Mouse (Mus musculus): Measurements from ENCODE around the gene Gm3404. TPM values are rescaled to one million over a fixed set of nuclear protein-coding genes. Genes with fewer than 3 reads are reported as not detected.
A peak's percentile ranks its signal among the peaks of the same experiment; 100 is the strongest.
"Not testable (repeated sequence)": the region's sequence is repeated elsewhere in the genome, so short reads cannot be mapped to it uniquely, and the experiment has no call there.

Gm3404 gene
- polyA plus RNA-seq, 1 experiment from 2014 or later: not detected

DNA sequence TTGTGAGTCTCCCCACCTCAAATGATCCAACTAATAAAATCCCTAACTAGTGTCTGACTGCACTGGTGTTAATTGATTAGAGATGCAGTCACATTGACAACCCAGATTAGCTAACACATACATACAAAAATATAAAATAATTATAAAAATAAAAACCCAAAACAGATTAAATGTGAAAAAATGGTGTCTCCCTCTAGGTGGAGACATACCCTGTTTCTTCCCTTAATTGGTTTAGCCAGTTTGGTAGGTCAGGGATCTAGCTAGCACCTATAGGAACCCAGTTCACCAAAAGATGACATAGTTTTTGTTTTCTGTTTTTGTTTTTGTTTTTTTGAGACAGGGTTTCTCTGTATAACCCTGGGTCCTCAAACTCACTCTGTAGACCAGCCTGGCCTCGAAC, 38.7 kb downstream of the Gm3404 start:
- Histone ChIP-seq H3K4me3 (ENCODE audit: low read depth, low read length) (no peak overlapping the region), H3K4me2 (ENCODE audit: low read depth, severe bottlenecking) (no peak overlapping the region), H3K36me3 (ENCODE audit: control insufficient read depth, insufficient read depth, low read length) (no peaks in the 10 kb centered on the region), H3K9me3 (ENCODE audit: control insufficient read depth, low read length) (no peaks in the 10 kb centered on the region), H3K4me1 (ENCODE audit: control insufficient read depth, insufficient read depth, low read length) (no peaks in the 10 kb centered on the region), H3K9ac (ENCODE audit: low read length) (no peak overlapping the region), H3K27me3 (ENCODE audit: control insufficient read depth, insufficient read depth, low read length) (no peaks in the 10 kb centered on the region), H3K27ac (replicated peaks; ENCODE audit: low read depth, low read length) (no peak overlapping the region)
- 79% methylated on average over 1 of the region's 1 CpGs for WGBS
- ATAC-seq (ENCODE audit: insufficient number of reproducible peaks, low FRiP score, low TSS enrichment, low read depth): no peak
- DNase-seq (ENCODE audit: low spot score): no peak

GRCm38 (mm10) chr5:146567054-146567453, 41.5 kb downstream of the Gm3404 start:
- H3K9me3 ChIP-seq (ENCODE audit: control insufficient read depth, low read length): no peaks in the 10 kb centered on the region
- DNase-seq (ENCODE audit: low spot score): peak; percentile 82

DNA sequence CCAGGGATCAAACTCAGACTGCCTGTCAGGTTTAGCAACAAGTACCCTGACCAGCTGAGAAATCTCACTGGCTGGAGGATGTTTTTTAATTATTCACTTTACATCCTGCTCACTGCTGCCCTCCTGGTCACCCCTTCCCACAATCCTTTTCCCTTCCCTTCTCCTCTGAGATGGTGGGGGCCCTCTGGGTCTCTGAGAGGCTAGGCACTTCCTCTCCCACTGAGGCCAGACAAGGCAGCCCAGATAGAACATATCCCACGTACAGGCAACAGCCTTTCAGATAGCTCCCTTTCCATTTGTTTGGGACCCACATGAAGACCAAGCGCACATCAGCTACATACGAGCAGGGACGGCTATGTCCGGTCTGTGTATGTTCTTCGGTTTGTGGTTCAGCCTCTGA, 44.6 kb downstream of the Gm3404 start:
- H3K36me3 ChIP-seq (ENCODE audit: control insufficient read depth, insufficient read depth, low read length); H3K4me1 ChIP-seq (ENCODE audit: control insufficient read depth, insufficient read depth, low read length); H3K9me3 ChIP-seq (ENCODE audit: control insufficient read depth, low read length); H3K9ac ChIP-seq (ENCODE audit: low read length); ATAC-seq (ENCODE audit: insufficient number of reproducible peaks, low FRiP score, low TSS enrichment, low read depth); DNase-seq (ENCODE audit: low spot score); H3K4me2 ChIP-seq (ENCODE audit: low read depth, severe bottlenecking); H3K27me3 ChIP-seq (ENCODE audit: control insufficient read depth, insufficient read depth, low read length); H3K4me3 ChIP-seq (ENCODE audit: low read depth, low read length); H3K27ac ChIP-seq (replicated peaks; ENCODE audit: low read depth, low read length): not testable (repeated sequence)
- WGBS: 76% methylated on average over 6 of the region's 6 CpGs

More at GRCm38 (mm10) chr5:146567054-146567453, 41.5 kb downstream of the Gm3404 start:
- WGBS: 60% methylated on average over 4 of the region's 4 CpGs
- H3K4me3 ChIP-seq (ENCODE audit: low read depth, low read length): no peak overlapping the region
- H3K4me1 ChIP-seq (ENCODE audit: control insufficient read depth, insufficient read depth, low read length): no peaks in the 10 kb centered on the region
- no peak for ATAC-seq (ENCODE audit: insufficient number of reproducible peaks, low FRiP score, low TSS enrichment, low read depth)
- H3K9ac ChIP-seq (ENCODE audit: low read length): no peak overlapping the region
- no peaks in the 10 kb centered on the region for H3K27me3 ChIP-seq (ENCODE audit: control insufficient read depth, insufficient read depth, low read length)
- no peaks in the 10 kb centered on the region for H3K36me3 ChIP-seq (ENCODE audit: control insufficient read depth, insufficient read depth, low read length)
- no peak overlapping the region for H3K27ac ChIP-seq (replicated peaks; ENCODE audit: low read depth, low read length)
- no peak overlapping the region for H3K4me2 ChIP-seq (ENCODE audit: low read depth, severe bottlenecking)

GRCm38 (mm10) chr5:146571830-146572734, 46.5 kb downstream of the Gm3404 start:
- DNase-seq (ENCODE audit: low spot score); H3K27ac ChIP-seq (replicated peaks; ENCODE audit: low read depth, low read length); H3K4me2 ChIP-seq (ENCODE audit: low read depth, severe bottlenecking); H3K4me1 ChIP-seq (ENCODE audit: control insufficient read depth, insufficient read depth, low read length); H3K9me3 ChIP-seq (ENCODE audit: control insufficient read depth, low read length); ATAC-seq (ENCODE audit: insufficient number of reproducible peaks, low FRiP score, low TSS enrichment, low read depth); H3K36me3 ChIP-seq (ENCODE audit: control insufficient read depth, insufficient read depth, low read length); H3K4me3 ChIP-seq (ENCODE audit: low read depth, low read length); H3K9ac ChIP-seq (ENCODE audit: low read length); H3K27me3 ChIP-seq (ENCODE audit: control insufficient read depth, insufficient read depth, low read length): not testable (repeated sequence)
- 75% methylated on average over 6 of the region's 6 CpGs for WGBS

- DNase-seq (ENCODE audit: low spot score): not testable (repeated sequence)
Measured at GRCm38 (mm10) chr5:146572735-146573042, 47.1 kb downstream of the Gm3404 start.

GRCm38 (mm10) chr5:146576668-146577067, 51.1 kb downstream of the Gm3404 start:
- Histone ChIP-seq H3K9me3 (ENCODE audit: control insufficient read depth, low read length) (no peaks in the 10 kb centered on the region), H3K36me3 (ENCODE audit: control insufficient read depth, insufficient read depth, low read length) (no peaks in the 10 kb centered on the region), H3K4me1 (ENCODE audit: control insufficient read depth, insufficient read depth, low read length) (no peaks in the 10 kb centered on the region), H3K4me2 (ENCODE audit: low read depth, severe bottlenecking) (no peak overlapping the region), H3K27me3 (ENCODE audit: control insufficient read depth, insufficient read depth, low read length) (no peaks in the 10 kb centered on the region), H3K4me3 (ENCODE audit: low read depth, low read length) (no peak overlapping the region), H3K9ac (ENCODE audit: low read length) (no peak overlapping the region), H3K27ac (replicated peaks; ENCODE audit: low read depth, low read length) (no peak overlapping the region)
- DNase-seq (ENCODE audit: low spot score): no peak
- 92% methylated on average over 3 of the region's 3 CpGs for WGBS
- no peak for ATAC-seq (ENCODE audit: insufficient number of reproducible peaks, low FRiP score, low TSS enrichment, low read depth)

More at GRCm38 (mm10) chr5:146572735-146573042, 47.1 kb downstream of the Gm3404 start:
- H3K36me3 ChIP-seq (ENCODE audit: control insufficient read depth, insufficient read depth, low read length); H3K9me3 ChIP-seq (ENCODE audit: control insufficient read depth, low read length); H3K27me3 ChIP-seq (ENCODE audit: control insufficient read depth, insufficient read depth, low read length); H3K4me1 ChIP-seq (ENCODE audit: control insufficient read depth, insufficient read depth, low read length); ATAC-seq (ENCODE audit: insufficient number of reproducible peaks, low FRiP score, low TSS enrichment, low read depth); H3K4me2 ChIP-seq (ENCODE audit: low read depth, severe bottlenecking); H3K27ac ChIP-seq (replicated peaks; ENCODE audit: low read depth, low read length); H3K9ac ChIP-seq (ENCODE audit: low read length); H3K4me3 ChIP-seq (ENCODE audit: low read depth, low read length): not testable (repeated sequence)
- 87% methylated on average over 4 of the region's 4 CpGs for WGBS

Other genes with a start within 250 kb of the Gm3404 start
- gene Wasf3, start 140.8 kb upstream of the Gm3404 start, polyA plus RNA-seq (2014; fragmentation: Nextera tagmentation; extraction: Ambion mirVana): 2.7 and 2.9 TPM in 2 replicates
- gene Gm6408, start 43.8 kb upstream of the Gm3404 start, polyA plus RNA-seq (2014; fragmentation: Nextera tagmentation; extraction: Ambion mirVana): not detected in 2 replicates
- not detected in 2 replicates for gene Gm6370, start 34.4 kb upstream of the Gm3404 start, polyA plus RNA-seq (2014; fragmentation: Nextera tagmentation; extraction: Ambion mirVana)
- not detected in 2 replicates for gene 4930449I24Rik, start 23.4 kb upstream of the Gm3404 start, polyA plus RNA-seq (2014; fragmentation: Nextera tagmentation; extraction: Ambion mirVana)
- gene Gm3402, start 11.7 kb upstream of the Gm3404 start, polyA plus RNA-seq (2014; fragmentation: Nextera tagmentation; extraction: Ambion mirVana): not detected in 2 replicates
- gene Gm3409, start 11.8 kb downstream of the Gm3404 start, polyA plus RNA-seq (2014; fragmentation: Nextera tagmentation; extraction: Ambion mirVana): not detected in 2 replicates
- not detected in 2 replicates for gene Gm3415, start 30.3 kb downstream of the Gm3404 start, polyA plus RNA-seq (2014; fragmentation: Nextera tagmentation; extraction: Ambion mirVana)
- gene Gpr12, start 59.4 kb downstream of the Gm3404 start, polyA plus RNA-seq (2014; fragmentation: Nextera tagmentation; extraction: Ambion mirVana): 0.19 TPM in 1 of 2 replicates, not detected in the other

All from limb, embryonic 11.5 days (tissue).